Mouse (Mus musculus): ENCODE data around the gene Il17f. TPM values are rescaled to one million over a fixed set of nuclear protein-coding genes. Genes with fewer than 3 reads are reported as not detected.
"Not testable (repeated sequence)": the region's sequence is repeated elsewhere in the genome, so short reads cannot be mapped to it uniquely, and the experiment has no call there.

Il17f gene
- not detected in 2 replicates for polyA plus RNA-seq (2015; fragmentation: Nextera tagmentation; extraction: Ambion mirVana)

- H3K4me2 ChIP-seq (replicated peaks); H3K4me3 ChIP-seq (replicated peaks); H3K9ac ChIP-seq; H3K27ac ChIP-seq; H3K36me3 ChIP-seq; H3K4me1 ChIP-seq (replicated peaks); ATAC-seq; H3K27me3 ChIP-seq (replicated peaks); H3K9me3 ChIP-seq: not testable (repeated sequence)
- WGBS = 71% methylated on average over 1 of the region's 1 CpGs
These were observed at the start of gene Il17f for GRCm38 (mm10) chr1:20790517-20790916. Gene Il17f (minus strand): TSS chr1:20790617.

- Histone ChIP-seq H3K4me2 (replicated peaks) (no peak overlapping the region), H3K4me1 (replicated peaks) (no peaks in the 10 kb centered on the region), H3K27me3 (replicated peaks) (no peaks in the 10 kb centered on the region), H3K9ac (no peak overlapping the region), H3K36me3 (no peaks in the 10 kb centered on the region), H3K4me3 (replicated peaks) (no peak overlapping the region), H3K9me3 (no peaks in the 10 kb centered on the region), H3K27ac (no peak overlapping the region)
- no peak for ATAC-seq
- WGBS = 73% methylated on average over 3 of the region's 3 CpGs
These were observed 49.5 kb upstream of the Il17f start for GRCm38 (mm10) chr1:20839911-20840310.

- Histone ChIP-seq H3K9me3 (no peaks in the 10 kb centered on the region), H3K4me2 (replicated peaks) (no peak overlapping the region), H3K27me3 (replicated peaks) (no peaks in the 10 kb centered on the region), H3K36me3 (no peaks in the 10 kb centered on the region), H3K4me3 (replicated peaks) (no peak overlapping the region), H3K4me1 (replicated peaks) (no peaks in the 10 kb centered on the region), H3K9ac (no peak overlapping the region), H3K27ac (no peak overlapping the region)
- ATAC-seq = no peak
- WGBS = 82% methylated on average over 3 of the region's 3 CpGs
These were observed 46.2 kb upstream of the Il17f start for GRCm38 (mm10) chr1:20836551-20837125.

- ATAC-seq = no peak
- H3K36me3 ChIP-seq = no peaks in the 10 kb centered on the region
- H3K4me2 ChIP-seq (replicated peaks) = no peak overlapping the region
- no peak overlapping the region for H3K9ac ChIP-seq
- H3K4me3 ChIP-seq (replicated peaks) = no peak overlapping the region
- H3K4me1 ChIP-seq (replicated peaks) = no peaks in the 10 kb centered on the region
- H3K27ac ChIP-seq = no peak overlapping the region
- H3K9me3 ChIP-seq = no peaks in the 10 kb centered on the region
- 78% methylated on average over 3 of the region's 4 CpGs for WGBS
- no peaks in the 10 kb centered on the region for H3K27me3 ChIP-seq (replicated peaks)
These were observed 42.7 kb upstream of the Il17f start for GRCm38 (mm10) chr1:20833141-20833511.

- no peak overlapping the region for H3K4me2 ChIP-seq (replicated peaks)
- H3K4me3 ChIP-seq (replicated peaks) = no peak overlapping the region
- no peaks in the 10 kb centered on the region for H3K27me3 ChIP-seq (replicated peaks)
- ATAC-seq = 0 out of 2 replicates have a peak, but pooled peaks have one; percentile 43
- no peak overlapping the region for H3K27ac ChIP-seq
- 70% methylated on average over 5 of the region's 5 CpGs for WGBS
- H3K9ac ChIP-seq = no peak overlapping the region
- H3K36me3 ChIP-seq = no peaks in the 10 kb centered on the region
- no peaks in the 10 kb centered on the region for H3K4me1 ChIP-seq (replicated peaks)
- H3K9me3 ChIP-seq = no peaks in the 10 kb centered on the region
These were observed 42.2 kb upstream of the Il17f start for GRCm38 (mm10) chr1:20832473-20833140.

- no peaks in the 10 kb centered on the region for H3K36me3 ChIP-seq
- H3K4me2 ChIP-seq (replicated peaks) = no peak overlapping the region
- no peak overlapping the region for H3K9ac ChIP-seq
- no peaks in the 10 kb centered on the region for H3K4me1 ChIP-seq (replicated peaks)
- ATAC-seq = no peak
- no peak overlapping the region for H3K27ac ChIP-seq
- no peak overlapping the region for H3K4me3 ChIP-seq (replicated peaks)
- no peaks in the 10 kb centered on the region for H3K27me3 ChIP-seq (replicated peaks)
- H3K9me3 ChIP-seq = no peaks in the 10 kb centered on the region
- 75% methylated on average over 1 of the region's 1 CpGs for WGBS
These were observed 40.1 kb upstream of the Il17f start for GRCm38 (mm10) chr1:20830546-20830945.

GRCm38 (mm10) chr1:20828061-20828460 lies 37.6 kb upstream of the Il17f start:
- 86% methylated on average over 2 of the region's 2 CpGs for WGBS

GRCm38 (mm10) chr1:20825036-20825435 lies 34.6 kb upstream of the Il17f start:
- Histone ChIP-seq H3K4me3 (replicated peaks) (no peak overlapping the region), H3K36me3 (no peaks in the 10 kb centered on the region), H3K9ac (no peak overlapping the region), H3K27me3 (replicated peaks) (no peaks in the 10 kb centered on the region), H3K9me3 (no peaks in the 10 kb centered on the region), H3K4me1 (replicated peaks) (no peaks in the 10 kb centered on the region), H3K4me2 (replicated peaks) (no peak overlapping the region), H3K27ac (no peak overlapping the region)
- no peak for ATAC-seq

More at GRCm38 (mm10) chr1:20828061-20828460, 37.6 kb upstream of the Il17f start:
- no peak for ATAC-seq
- Histone ChIP-seq H3K4me1 (replicated peaks) (no peaks in the 10 kb centered on the region), H3K4me2 (replicated peaks) (no peak overlapping the region), H3K4me3 (replicated peaks) (no peak overlapping the region), H3K27ac (no peak overlapping the region), H3K9me3 (no peaks in the 10 kb centered on the region), H3K27me3 (replicated peaks) (no peaks in the 10 kb centered on the region), H3K9ac (no peak overlapping the region), H3K36me3 (no peaks in the 10 kb centered on the region)

- Histone ChIP-seq H3K4me1 (replicated peaks) (no peaks in the 10 kb centered on the region), H3K4me3 (replicated peaks) (no peak overlapping the region), H3K9ac (no peak overlapping the region), H3K27me3 (replicated peaks) (no peaks in the 10 kb centered on the region), H3K9me3 (no peaks in the 10 kb centered on the region), H3K36me3 (no peaks in the 10 kb centered on the region), H3K4me2 (replicated peaks) (no peak overlapping the region), H3K27ac (no peak overlapping the region)
- no peak for ATAC-seq
- WGBS = 76% methylated on average over 2 of the region's 2 CpGs
These were observed 33.5 kb upstream of the Il17f start for GRCm38 (mm10) chr1:20823906-20824305.

- Histone ChIP-seq H3K36me3 (no peaks in the 10 kb centered on the region), H3K4me1 (replicated peaks) (peaks cover 3% of the 10 kb centered on the region; the same call in 1 of the 2 replicates), H3K27ac (no peak overlapping the region), H3K4me3 (replicated peaks) (no peak overlapping the region), H3K27me3 (replicated peaks) (no peaks in the 10 kb centered on the region), H3K4me2 (replicated peaks) (no peak overlapping the region), H3K9ac (no peak overlapping the region), H3K9me3 (no peaks in the 10 kb centered on the region)
- WGBS = 70% methylated on average over 4 of the region's 4 CpGs
- no peak for ATAC-seq
These were observed 33.1 kb upstream of the Il17f start for GRCm38 (mm10) chr1:20823471-20823870.

- peaks cover 9% of the 10 kb centered on the region; the same call in 1 of the 2 replicates for H3K4me1 ChIP-seq (replicated peaks)
- ATAC-seq = no peak
- H3K9me3 ChIP-seq = no peaks in the 10 kb centered on the region
- no peak overlapping the region for H3K4me3 ChIP-seq (replicated peaks)
- 87% methylated on average over 4 of the region's 4 CpGs for WGBS
- H3K36me3 ChIP-seq = peaks cover 6% of the 10 kb centered on the region
- no peak overlapping the region for H3K4me2 ChIP-seq (replicated peaks)
- no peak overlapping the region for H3K9ac ChIP-seq
- H3K27me3 ChIP-seq (replicated peaks) = no peaks in the 10 kb centered on the region
- H3K27ac ChIP-seq = no peak overlapping the region
These were observed 30.5 kb upstream of the Il17f start for GRCm38 (mm10) chr1:20820959-20821358.

GRCm38 (mm10) chr1:20819771-20820605 lies 29.6 kb upstream of the Il17f start, which contains the start of gene Mcm3:
Gene Mcm3 (minus strand): TSS chr1:20820312.
- Histone ChIP-seq H3K27me3 (replicated peaks) (no peaks in the 10 kb centered on the region), H3K36me3 (peaks cover 14% of the 10 kb centered on the region), H3K9ac (peak within 1 kb of the TSS; percentile 78), H3K9me3 (no peaks in the 10 kb centered on the region), H3K4me2 (replicated peaks) (peak within 1 kb of the TSS; percentile 68), H3K4me3 (replicated peaks) (peak within 1 kb of the TSS; percentile 92), H3K27ac (no peak within 1 kb of the TSS), H3K4me1 (replicated peaks) (peaks cover 9% of the 10 kb centered on the region; the same call in 1 of the 2 replicates)
- peak; percentile 100 for ATAC-seq
- WGBS = under 1% methylated on average over 52 of the region's 52 CpGs

All from intestine, embryonic 15.5 days (tissue).